Comparison of ENCODE assay signal across 8 mouse cellular contexts in genomic region chr11:20200713-20201575, GRCm38 (mm10). TPM values are rescaled to one million over a fixed set of nuclear protein-coding genes. Genes with fewer than 3 reads are reported as not detected.
DNase-seq lines count a peak whose midpoint lies in the region; ATAC-seq and TF ChIP-seq lines count a peak whose summit lies in the region.

Rab1a (plus strand) TSS chr11:20201432.

- peak within 1 kb of the TSS; percentile 77 for H3K4me2 ChIP-seq in heart, embryonic 15.5 days
- H3K4me2 ChIP-seq in liver, embryonic 14.5 days (ENCODE audit: low read depth) = peak within 1 kb of the TSS; percentile 94
- peak within 1 kb of the TSS; percentile 71 for H3K4me2 ChIP-seq in neural tube, embryonic 11.5 days (ENCODE audit: low read depth)
- peak within 1 kb of the TSS; percentile 70 for H3K4me2 ChIP-seq in stomach, postnatal 0 days (replicated peaks; ENCODE audit: low read depth)

- DNase-seq in CD8-positive naive resting alpha-beta T cell, adult 2 months (ENCODE audit: low read depth in 2 of 2, low spot score in 2 of 2) = peak; percentile 100
- DNase-seq in c-Kit-positive CD71-negative TER-119-negative erythroid progenitor cells, embryonic 14.5 days (ENCODE audit: low read depth) = peak; percentile 100
- DNase-seq in forebrain, embryonic 10.5 days (ENCODE audit: extremely low spot score, low spot score) = peak; percentile 100
- DNase-seq in kidney, postnatal 25 days = peak; percentile 100
- DNase-seq in liver, embryonic 14.5 days (ENCODE audit: low read depth in 3 of 3, low spot score in 3 of 3) = peak; percentile 99 to 100 (median 99)
- DNase-seq in neural tube, embryonic 11.5 days (ENCODE audit: low spot score) = peak; percentile 100
- peak; percentile 100 for DNase-seq in stomach, postnatal 0 days (ENCODE audit: low spot score)

- WGBS in forebrain, embryonic 10.5 days = under 1% methylated on average over 50 of the region's 54 CpGs
- under 1% methylated on average over 54 of the region's 54 CpGs for WGBS in heart, embryonic 15.5 days
- under 1% methylated on average over 54 of the region's 54 CpGs for WGBS in liver, embryonic 14.5 days (ENCODE audit: insufficient replicate concordance)
- WGBS in neural tube, embryonic 11.5 days = 1% methylated on average over 43 of the region's 54 CpGs
- WGBS in stomach, postnatal 0 days = under 1% methylated on average over 52 of the region's 54 CpGs

- H3K9me3 ChIP-seq in forebrain, embryonic 10.5 days = no peaks in the 10 kb centered on the region
- no peaks in the 10 kb centered on the region for H3K9me3 ChIP-seq in heart, embryonic 15.5 days (replicated peaks)
- no peaks in the 10 kb centered on the region for H3K9me3 ChIP-seq in liver, embryonic 14.5 days (ENCODE audit: control insufficient read depth, low read length)
- no peaks in the 10 kb centered on the region for H3K9me3 ChIP-seq in neural tube, embryonic 11.5 days (ENCODE audit: control insufficient read depth, low read length)
- H3K9me3 ChIP-seq in stomach, postnatal 0 days (ENCODE audit: control insufficient read depth, low read length) = no peaks in the 10 kb centered on the region

- peak; percentile 96 for ATAC-seq in heart, embryonic 15.5 days (replicated peaks; ENCODE audit: insufficient number of reproducible peaks, insufficient read depth, low FRiP score, low read depth)
- peak; percentile 96 for ATAC-seq in liver, embryonic 14.5 days (ENCODE audit: insufficient read depth)
- ATAC-seq in neural tube, embryonic 11.5 days (ENCODE audit: insufficient read depth, low FRiP score, low TSS enrichment) = peak; percentile 99
- peak; percentile 98 for ATAC-seq in stomach, postnatal 0 days (ENCODE audit: low FRiP score, low TSS enrichment)

- peaks cover 9% of the 10 kb centered on the region; the same call in 1 of the 2 replicates for H3K36me3 ChIP-seq in forebrain, embryonic 10.5 days (replicated peaks)
- H3K36me3 ChIP-seq in heart, embryonic 15.5 days = no peaks in the 10 kb centered on the region
- H3K36me3 ChIP-seq in liver, embryonic 14.5 days (replicated peaks; ENCODE audit: control insufficient read depth, insufficient read depth, low read depth) = no peaks in the 10 kb centered on the region
- no peaks in the 10 kb centered on the region for H3K36me3 ChIP-seq in neural tube, embryonic 11.5 days (ENCODE audit: control insufficient read depth, insufficient read depth, low read length)
- no peaks in the 10 kb centered on the region for H3K36me3 ChIP-seq in stomach, postnatal 0 days (ENCODE audit: control insufficient read depth, insufficient read depth, low read length)

- H3K27ac ChIP-seq in forebrain, embryonic 10.5 days = peak within 1 kb of the TSS; percentile 96
- peak within 1 kb of the TSS; percentile 97 for H3K27ac ChIP-seq in heart, embryonic 15.5 days
- peak within 1 kb of the TSS; percentile 86 for H3K27ac ChIP-seq in liver, embryonic 14.5 days
- peak within 1 kb of the TSS; percentile 93 for H3K27ac ChIP-seq in neural tube, embryonic 11.5 days (ENCODE audit: low read depth, low read length)
- H3K27ac ChIP-seq in stomach, postnatal 0 days (replicated peaks) = peak within 1 kb of the TSS; percentile 100

- peaks cover 24% of the 10 kb centered on the region for H3K4me1 ChIP-seq in forebrain, embryonic 10.5 days
- peaks cover 34% of the 10 kb centered on the region for H3K4me1 ChIP-seq in heart, embryonic 15.5 days (replicated peaks)
- H3K4me1 ChIP-seq in liver, embryonic 14.5 days (replicated peaks; ENCODE audit: control insufficient read depth in 2 of 2, insufficient read depth in 2 of 2, low read length in 1 of 2) = peaks cover 12 to 25% of the 10 kb centered on the region in 2 experiments
- peaks cover 14% of the 10 kb centered on the region for H3K4me1 ChIP-seq in neural tube, embryonic 11.5 days (ENCODE audit: control insufficient read depth, insufficient read depth, low read length)
- H3K4me1 ChIP-seq in stomach, postnatal 0 days (replicated peaks; ENCODE audit: control insufficient read depth, insufficient read depth) = peaks cover 10% of the 10 kb centered on the region

- H3K27me3 ChIP-seq in forebrain, embryonic 10.5 days (ENCODE audit: poor library complexity, severe bottlenecking) = no peaks in the 10 kb centered on the region
- H3K27me3 ChIP-seq in heart, embryonic 15.5 days = no peaks in the 10 kb centered on the region
- H3K27me3 ChIP-seq in liver, embryonic 14.5 days (ENCODE audit: control insufficient read depth, insufficient read depth, low read length) = no peaks in the 10 kb centered on the region
- no peaks in the 10 kb centered on the region for H3K27me3 ChIP-seq in neural tube, embryonic 11.5 days (ENCODE audit: control insufficient read depth, insufficient read depth, low read length)
- H3K27me3 ChIP-seq in stomach, postnatal 0 days (ENCODE audit: control insufficient read depth, insufficient read depth, low read length) = no peaks in the 10 kb centered on the region

- no peak for TF ChIP-seq EP300 in liver, embryonic 14.5 days (IDR thresholded peaks at IDR 0.05; ENCODE audit: low read depth)
- TF ChIP-seq EP300 in stomach, postnatal 0 days (optimal IDR thresholded peaks at IDR 0.05) = no peak

- peak within 1 kb of the TSS; percentile 100 for H3K9ac ChIP-seq in heart, embryonic 15.5 days
- peak within 1 kb of the TSS; percentile 100 for H3K9ac ChIP-seq in liver, embryonic 14.5 days (replicated peaks)
- H3K9ac ChIP-seq in neural tube, embryonic 11.5 days (ENCODE audit: low read length) = peak within 1 kb of the TSS; percentile 93
- H3K9ac ChIP-seq in stomach, postnatal 0 days (ENCODE audit: low read length) = peak within 1 kb of the TSS; percentile 100

- TF ChIP-seq CTCF in liver, embryonic 14.5 days (IDR thresholded peaks at IDR 0.05; ENCODE audit: low read depth) = peak; percentile 95
- peak; percentile 91 for TF ChIP-seq CTCF in stomach, postnatal 0 days (IDR thresholded peaks at IDR 0.05; ENCODE audit: low read depth)

- peak within 1 kb of the TSS; percentile 99 for H3K4me3 ChIP-seq in forebrain, embryonic 10.5 days
- peak within 1 kb of the TSS; percentile 99 for H3K4me3 ChIP-seq in heart, embryonic 15.5 days
- peak within 1 kb of the TSS; percentile 90 to 97 for H3K4me3 ChIP-seq in liver, embryonic 14.5 days (ENCODE audit: insufficient read depth in 1 of 2, low read depth in 2 of 2, low read length in 2 of 2)
- peak within 1 kb of the TSS; percentile 98 for H3K4me3 ChIP-seq in neural tube, embryonic 11.5 days (ENCODE audit: low read depth, low read length)
- H3K4me3 ChIP-seq in stomach, postnatal 0 days (ENCODE audit: low read depth, low read length) = peak within 1 kb of the TSS; percentile 100

RNA-seq across cellular contexts. Expression of gene Rab1a, which starts in this region (rescaled TPM):
- 200 and 210 TPM in 2 replicates for polyA plus RNA-seq in forebrain, embryonic 10.5 days (2016; fragmentation: Nextera tagmentation; extraction: Ambion mirVana)
- polyA plus RNA-seq in heart, embryonic 15.5 days (2015; fragmentation: Nextera tagmentation; extraction: Ambion mirVana) = 191 and 212 TPM in 2 replicates
- 37.0 and 53.0 TPM in 2 replicates for polyA plus RNA-seq in liver, embryonic 14.5 days (2012; rRNA removed)
- polyA plus RNA-seq in liver, embryonic 14.5 days (2014; fragmentation: Nextera tagmentation; extraction: Ambion mirVana) = 80.6 and 84.2 TPM in 2 replicates
- 252 and 253 TPM in 2 replicates for polyA plus RNA-seq in neural tube, embryonic 11.5 days (2014; fragmentation: Nextera tagmentation; extraction: Ambion mirVana)
- polyA plus RNA-seq in stomach, postnatal 0 days (2015; fragmentation: Nextera tagmentation; extraction: Ambion mirVana) = 287 and 295 TPM in 2 replicates

Comparison
In these comparisons a context has a peak if more than half of its experiments do, and no peak if none do; other contexts are left out.
1. Peak in every context shown above with its lines: DNase-seq, ATAC-seq, H3K4me3 ChIP-seq and H3K27ac ChIP-seq.